Mouse (Mus musculus) liver, embryonic 14.5 days (tissue): ENCODE measurements at regions not wholly inside any gene's neighbourhood (a gene's known extent, or its start where the extent isn't known, plus 50 kb on each side); places are given as distances from the start of the nearest gene placed in this dataset.

Experiments used
- CTCF ChIP-seq: IDR thresholded peaks from 2 replicates; pipeline ENCODE4 v1.5.1; 2016; ENCODE audit warnings: antibody characterized with exemption, low read depth, control low read depth
- EP300 ChIP-seq: IDR thresholded peaks from 2 replicates; pipeline ENCODE4 v1.6.1; 2016; ENCODE audit warnings: antibody characterized with exemption, low read depth

DNA sequence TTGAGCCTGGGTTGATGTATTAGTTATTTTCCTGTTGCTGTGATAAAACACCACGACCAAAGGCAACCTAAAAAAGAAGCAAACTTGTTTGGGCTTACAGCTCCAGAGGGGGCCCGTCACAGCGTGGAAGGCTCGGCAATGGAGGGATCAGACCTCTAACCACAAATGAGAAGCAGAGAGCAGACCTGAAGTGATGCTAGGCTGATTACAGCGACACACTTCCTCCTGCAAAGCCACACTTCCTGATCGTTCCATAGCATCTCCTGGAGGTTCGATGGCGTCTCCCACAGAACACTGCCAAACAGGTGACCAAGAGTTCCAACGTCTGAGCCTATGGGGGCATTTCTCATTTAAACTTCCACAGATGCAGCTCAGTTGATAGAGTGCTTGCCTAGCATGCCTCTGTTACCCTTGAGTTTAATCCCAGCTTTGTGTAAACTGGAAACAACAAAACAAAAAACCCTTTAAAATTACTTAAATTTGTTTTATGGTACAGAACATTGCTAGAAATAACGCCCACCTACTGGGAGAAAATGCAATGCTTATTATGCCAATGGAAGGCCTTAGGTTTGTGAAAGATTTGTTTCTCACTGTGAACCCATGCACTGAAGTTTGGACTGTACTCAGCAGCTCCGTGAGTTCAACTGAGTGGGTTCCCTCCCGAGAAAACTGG, 87.2 kb upstream of the Xpo1 start:
- no peak for TF ChIP-seq CTCF
- TF ChIP-seq EP300: no peak
